Mouse (Mus musculus) MEL (cell line): Measurements from ENCODE around the gene Gm20388.

Experiments used
- CTCF ChIP-seq, 3 experiments: IDR thresholded peaks in 2 of 3; conservative IDR thresholded peaks in 1 of 3; 2 replicates each; pipeline ENCODE4 v1.5.1; 2011 to 2012; ENCODE audit warnings: low read length in 3 of 3, low read depth in 2 of 3, mild to moderate bottlenecking in 2 of 3, improper control_type of control experiment in 1 of 3, inconsistent platforms in 1 of 3, mixed read lengths in 1 of 3, moderate library complexity in 1 of 3; ENCODE audit not compliant: control insufficient read depth in 1 of 3, insufficient read depth in 1 of 3, poor library complexity in 1 of 3, severe bottlenecking in 1 of 3
- E2F4 ChIP-seq: IDR thresholded peaks from 2 replicates; pipeline ENCODE4 v1.6.1; 2011; ENCODE audit warnings: low read depth, low read length, improper control_type of control experiment, borderline replicate concordance
- POLR2AphosphoS5 ChIP-seq: IDR thresholded peaks from 2 replicates; pipeline ENCODE4 v1.6.1; 2012; ENCODE audit warnings: low read depth, borderline replicate concordance, mild to moderate bottlenecking, inconsistent platforms, low read length, moderate library complexity, mixed read lengths
- SIN3A ChIP-seq: IDR thresholded peaks from 2 replicates; pipeline ENCODE4 v1.6.1; 2012; ENCODE audit warnings: low read length, improper control_type of control experiment, inconsistent platforms
- SMC3 ChIP-seq: IDR thresholded peaks from 2 replicates; pipeline ENCODE4 v1.6.1; 2011; ENCODE audit warnings: low read depth, low read length, improper control_type of control experiment

GRCm38 (mm10) chr8:123813892-123814266 is 3903.2 kb downstream of the Gm20388 start:
- TF ChIP-seq CTCF (IDR thresholded peaks at IDR 0.05 in 2 of 3, conservative IDR thresholded peaks at IDR 0.05 in 1 of 3; ENCODE audit: control insufficient read depth in 1 of 3, insufficient read depth in 1 of 3, low read depth in 2 of 3, low read length in 3 of 3, poor library complexity in 1 of 3, severe bottlenecking in 1 of 3) (no peak), E2F4 (no peak), POLR2AphosphoS5 (no peak), SMC3 (no peak), SIN3A (no peak)
